Mouse (Mus musculus) neural tube, embryonic 12.5 days (tissue): ENCODE results near the gene 2010111I01Rik. TPM values are rescaled to one million over a fixed set of nuclear protein-coding genes. Genes with fewer than 3 reads are reported as not detected.
"Not testable (repeated sequence)": the region's sequence is repeated elsewhere in the genome, so short reads cannot be mapped to it uniquely, and the experiment has no call there.

Source experiments
- ATAC-seq: fragments of 200-750 bp; cut with Nextera tagmentation; 2 replicates; pipeline ENCODE4 v1.8.0; 2017; ENCODE audit warnings: low read depth, mild to moderate bottlenecking, moderate TSS enrichment, moderate library complexity; ENCODE audit not compliant: low FRiP score
- H3K27ac ChIP-seq: fragments of 300-500 bp; sonication (generic); 2 replicates; pipeline ENCODE4 v1.5.1; 2016
- H3K27me3 ChIP-seq: fragments of 300-500 bp; sonication (generic); replicated peaks from 2 replicates; pipeline ENCODE4 v1.6.1; 2016; ENCODE audit warnings: mild to moderate bottlenecking
- H3K36me3 ChIP-seq: fragments of 300-500 bp; sonication (generic); 2 replicates; pipeline ENCODE4 v1.6.1; 2016; ENCODE audit warnings: mild to moderate bottlenecking
- H3K4me1 ChIP-seq: fragments of 300-500 bp; sonication (generic); 2 replicates; pipeline ENCODE4 v1.6.1; 2016
- H3K4me2 ChIP-seq: fragments of 300-500 bp; sonication (generic); replicated peaks from 2 replicates; pipeline ENCODE4 v1.6.1; 2016; ENCODE audit warnings: mild to moderate bottlenecking
- H3K4me3 ChIP-seq: fragments of 300-500 bp; sonication (generic); 2 replicates; pipeline ENCODE4 v1.5.1; 2016
- H3K9ac ChIP-seq: fragments of 300-500 bp; sonication (generic); 2 replicates; pipeline ENCODE4 v1.6.1; 2016; ENCODE audit warnings: mild to moderate bottlenecking
- H3K9me3 ChIP-seq: fragments of 300-500 bp; sonication (generic); 2 replicates; pipeline ENCODE4 v1.6.1; 2016; ENCODE audit warnings: mild to moderate bottlenecking
- WGBS: fragments of 180-500 bp; shearing (Covaris S2); methylation state at CpG from one replicate; pipeline ENCODE4 v1.1.7; 2016; 5-methylcytosine and 5-hydroxymethylcytosine counted together
- polyA plus RNA-seq: library from polyadenylated mRNA; unstranded; fragments of >200 nt; fragmentation: Nextera tagmentation; extraction: Ambion mirVana; gene quantifications from 2 replicates; pipeline ENCODE4 v1.2.1, GENCODE M21; 2016

Gene 2010111I01Rik
- polyA plus RNA-seq, 1 experiment from 2014 or later, result 89.8 TPM

DNA sequence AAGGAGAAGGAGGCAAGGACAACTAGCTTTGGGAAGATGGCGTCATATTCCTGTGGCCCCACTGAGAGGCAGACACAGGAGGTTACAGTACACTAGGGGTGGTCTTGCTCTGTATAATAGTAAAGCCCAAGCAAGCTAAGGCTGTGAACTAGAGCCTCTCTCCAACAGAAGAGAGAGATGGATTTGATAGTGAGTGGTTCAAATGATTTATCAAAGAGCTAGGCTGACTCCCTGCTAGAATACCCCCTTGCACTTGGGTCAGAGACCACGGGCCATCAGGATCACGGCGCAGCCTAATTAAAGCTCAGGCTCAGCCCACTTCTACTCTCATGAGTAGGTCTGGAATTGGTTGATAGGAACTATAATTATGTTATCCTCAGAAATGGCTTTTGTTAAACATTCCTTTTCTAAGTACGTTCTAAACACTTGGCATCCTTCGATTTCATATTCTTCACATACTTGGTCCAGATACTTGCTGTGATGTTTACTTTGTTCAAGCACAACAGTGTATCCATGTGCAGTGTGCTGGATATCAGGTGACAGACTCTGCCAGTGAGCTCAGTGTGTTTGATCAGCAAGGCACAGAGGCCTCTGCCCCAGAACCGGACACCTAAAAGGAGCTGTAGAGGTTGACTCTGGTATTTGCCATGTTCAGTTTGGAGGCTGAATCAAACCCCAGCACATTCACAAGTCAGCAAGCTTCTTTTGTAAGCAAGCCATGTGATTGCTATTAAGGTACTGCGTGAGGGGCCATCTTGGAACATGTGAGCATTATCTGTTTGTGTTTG, 261.3 kb downstream of the 2010111I01Rik start:
- WGBS, result 90% methylated on average over 8 of the region's 8 CpGs

DNA sequence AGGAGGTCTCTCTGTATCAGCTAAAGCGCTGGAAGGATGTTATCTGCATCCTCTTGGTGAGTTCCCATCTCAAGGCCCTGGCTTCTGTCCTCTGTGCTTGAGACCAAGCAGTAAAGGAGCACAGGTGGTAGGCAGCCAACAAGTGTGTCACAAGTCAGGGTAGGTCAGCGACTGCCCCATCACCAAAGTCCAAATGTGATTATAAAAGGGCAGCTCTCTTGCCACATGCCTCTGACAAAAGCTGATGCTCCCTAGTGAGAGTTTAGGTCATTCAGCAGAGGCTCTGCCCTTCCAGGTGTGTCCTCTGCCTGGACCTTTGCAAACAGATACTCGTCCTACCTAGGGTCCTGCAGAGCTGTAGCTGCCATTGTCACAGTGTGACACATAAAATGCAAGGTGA, 263.1 kb downstream of the 2010111I01Rik start:
- H3K9me3 ChIP-seq, result no peaks in the 10 kb centered on the region
- ATAC-seq, result no peak
- H3K27me3 ChIP-seq, result no peaks in the 10 kb centered on the region
- no peak overlapping the region for H3K4me3 ChIP-seq
- no peaks in the 10 kb centered on the region for H3K36me3 ChIP-seq
- H3K4me2 ChIP-seq, result no peak overlapping the region
- H3K4me1 ChIP-seq, result no peaks in the 10 kb centered on the region
- WGBS, result 85% methylated on average over 3 of the region's 3 CpGs
- no peak overlapping the region for H3K27ac ChIP-seq
- no peak overlapping the region for H3K9ac ChIP-seq

More for the DNA sequence above, 261.3 kb downstream of the 2010111I01Rik start:
- H3K4me2 ChIP-seq, result no peak overlapping the region
- no peaks in the 10 kb centered on the region for H3K9me3 ChIP-seq
- no peak for ATAC-seq
- no peak overlapping the region for H3K9ac ChIP-seq
- H3K27ac ChIP-seq, result no peak overlapping the region
- no peaks in the 10 kb centered on the region for H3K36me3 ChIP-seq
- H3K4me1 ChIP-seq, result no peaks in the 10 kb centered on the region
- H3K27me3 ChIP-seq, result no peaks in the 10 kb centered on the region
- H3K4me3 ChIP-seq, result no peak overlapping the region

DNA sequence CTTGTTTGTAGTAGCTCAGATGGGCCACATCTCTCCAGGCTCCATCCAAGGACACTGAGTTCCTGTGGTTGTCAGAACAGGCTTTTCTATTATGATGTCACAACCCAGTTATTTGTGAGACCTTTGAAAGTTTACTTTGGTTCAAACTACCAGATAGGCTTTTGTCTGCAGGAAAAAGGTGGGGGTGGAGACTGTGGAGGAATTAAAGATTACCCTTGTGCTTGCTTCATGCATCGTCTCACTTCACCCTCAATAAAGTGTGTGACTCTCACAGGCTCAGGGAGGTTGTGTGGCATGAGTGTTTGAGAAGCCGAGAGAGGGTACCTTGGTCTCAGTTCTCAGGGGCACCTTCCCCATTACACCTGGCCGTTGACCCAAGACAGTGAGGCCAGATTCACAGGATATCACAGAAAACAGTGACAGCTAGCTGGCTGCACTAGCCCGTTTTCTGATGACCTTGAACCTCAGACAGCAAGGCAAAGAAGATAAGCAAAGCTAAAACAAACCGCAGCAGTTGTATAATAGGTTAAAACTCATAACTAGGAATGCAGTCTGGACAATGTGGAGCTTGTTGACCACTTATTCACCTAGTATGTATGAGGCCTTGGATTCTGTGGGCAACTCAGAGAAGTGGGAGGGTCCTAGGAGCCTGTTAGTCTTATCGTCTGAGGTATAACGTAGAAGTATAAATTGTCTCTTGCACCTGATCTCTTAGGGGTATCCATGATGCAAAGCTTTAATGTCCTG, 266.4 kb downstream of the 2010111I01Rik start:
- Histone ChIP-seq H3K27me3 (no peaks in the 10 kb centered on the region), H3K9ac (no peak overlapping the region), H3K36me3 (no peaks in the 10 kb centered on the region), H3K4me3 (no peak overlapping the region), H3K9me3 (no peaks in the 10 kb centered on the region), H3K4me1 (no peaks in the 10 kb centered on the region), H3K27ac (no peak overlapping the region), H3K4me2 (no peak overlapping the region)
- WGBS, result 86% methylated on average over 7 of the region's 7 CpGs
- ATAC-seq, result no peak

DNA sequence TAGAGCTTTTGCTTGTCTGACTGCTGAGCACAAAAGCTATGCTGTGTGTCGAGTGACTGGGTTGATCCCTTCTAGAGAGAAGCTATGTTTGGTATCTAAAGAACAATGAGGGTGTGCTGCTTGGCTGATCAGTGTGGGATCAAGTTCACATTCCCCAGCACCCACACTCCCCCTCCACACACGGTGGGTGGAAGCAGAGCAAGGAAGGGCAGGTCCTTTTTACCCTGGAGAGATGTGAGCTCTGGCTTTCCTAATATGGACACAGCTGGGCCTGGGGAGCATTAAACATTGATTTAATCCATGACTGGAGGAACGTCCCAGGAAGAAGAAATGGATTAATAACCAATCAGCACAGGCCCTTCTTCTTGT, 267.0 kb downstream of the 2010111I01Rik start:
- 34% methylated on average over 3 of the region's 3 CpGs for WGBS

DNA sequence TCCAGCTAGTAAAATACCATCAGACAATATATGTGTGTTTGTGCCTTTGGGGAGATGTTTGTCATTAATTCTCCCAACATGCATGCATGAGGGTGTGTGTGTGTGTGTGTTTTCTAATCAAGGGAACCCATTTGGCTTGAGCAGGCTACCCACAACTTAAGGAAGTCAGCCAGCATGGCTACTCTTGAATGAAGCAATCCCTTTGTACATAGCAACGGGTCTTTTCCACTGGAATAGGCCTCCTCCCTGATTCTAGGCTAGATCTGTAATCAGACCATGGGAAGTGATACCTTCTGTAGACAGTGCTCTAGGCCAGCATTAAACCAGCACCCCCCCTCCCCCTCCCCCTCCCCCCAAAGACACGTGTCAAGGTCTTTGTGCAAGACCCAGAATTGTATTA, 267.9 kb downstream of the 2010111I01Rik start:
- H3K27me3 ChIP-seq, result no peaks in the 10 kb centered on the region
- no peak overlapping the region for H3K27ac ChIP-seq
- H3K9ac ChIP-seq, result no peak overlapping the region
- ATAC-seq, result no peak
- H3K4me3 ChIP-seq, result no peak overlapping the region
- no peak overlapping the region for H3K4me2 ChIP-seq
- H3K36me3 ChIP-seq, result no peaks in the 10 kb centered on the region
- no peaks in the 10 kb centered on the region for H3K4me1 ChIP-seq
- H3K9me3 ChIP-seq, result no peaks in the 10 kb centered on the region
- 89% methylated on average over 2 of the region's 2 CpGs for WGBS

More for the DNA sequence above, 267.0 kb downstream of the 2010111I01Rik start:
- H3K4me3 ChIP-seq, result no peak overlapping the region
- no peaks in the 10 kb centered on the region for H3K36me3 ChIP-seq
- H3K27me3 ChIP-seq, result no peaks in the 10 kb centered on the region
- H3K4me1 ChIP-seq, result no peaks in the 10 kb centered on the region
- no peak overlapping the region for H3K4me2 ChIP-seq
- H3K27ac ChIP-seq, result no peak overlapping the region
- no peak for ATAC-seq
- no peak overlapping the region for H3K9ac ChIP-seq
- no peaks in the 10 kb centered on the region for H3K9me3 ChIP-seq

- ATAC-seq, H3K4me2 ChIP-seq: not testable (repeated sequence)
Observed at GRCm38 (mm10) chr13:63234520-63234919, 269.8 kb downstream of the 2010111I01Rik start.

GRCm38 (mm10) chr13:63235551-63235950, 270.9 kb downstream of the 2010111I01Rik start:
- H3K9me3 ChIP-seq, result no peaks in the 10 kb centered on the region
- WGBS, result 85% methylated on average over 3 of the region's 3 CpGs
- no peak overlapping the region for H3K4me2 ChIP-seq
- no peak overlapping the region for H3K27ac ChIP-seq
- no peaks in the 10 kb centered on the region for H3K27me3 ChIP-seq
- no peak for ATAC-seq
- no peak overlapping the region for H3K4me3 ChIP-seq
- H3K4me1 ChIP-seq, result peaks cover 2% of the 10 kb centered on the region; the same call in 1 of the 2 replicates
- H3K9ac ChIP-seq, result no peak overlapping the region
- H3K36me3 ChIP-seq, result no peaks in the 10 kb centered on the region

More at GRCm38 (mm10) chr13:63234520-63234919, 269.8 kb downstream of the 2010111I01Rik start:
- H3K9me3 ChIP-seq, H3K4me1 ChIP-seq, H3K9ac ChIP-seq, H3K36me3 ChIP-seq, H3K27me3 ChIP-seq, H3K27ac ChIP-seq, H3K4me3 ChIP-seq: not testable (repeated sequence)

DNA sequence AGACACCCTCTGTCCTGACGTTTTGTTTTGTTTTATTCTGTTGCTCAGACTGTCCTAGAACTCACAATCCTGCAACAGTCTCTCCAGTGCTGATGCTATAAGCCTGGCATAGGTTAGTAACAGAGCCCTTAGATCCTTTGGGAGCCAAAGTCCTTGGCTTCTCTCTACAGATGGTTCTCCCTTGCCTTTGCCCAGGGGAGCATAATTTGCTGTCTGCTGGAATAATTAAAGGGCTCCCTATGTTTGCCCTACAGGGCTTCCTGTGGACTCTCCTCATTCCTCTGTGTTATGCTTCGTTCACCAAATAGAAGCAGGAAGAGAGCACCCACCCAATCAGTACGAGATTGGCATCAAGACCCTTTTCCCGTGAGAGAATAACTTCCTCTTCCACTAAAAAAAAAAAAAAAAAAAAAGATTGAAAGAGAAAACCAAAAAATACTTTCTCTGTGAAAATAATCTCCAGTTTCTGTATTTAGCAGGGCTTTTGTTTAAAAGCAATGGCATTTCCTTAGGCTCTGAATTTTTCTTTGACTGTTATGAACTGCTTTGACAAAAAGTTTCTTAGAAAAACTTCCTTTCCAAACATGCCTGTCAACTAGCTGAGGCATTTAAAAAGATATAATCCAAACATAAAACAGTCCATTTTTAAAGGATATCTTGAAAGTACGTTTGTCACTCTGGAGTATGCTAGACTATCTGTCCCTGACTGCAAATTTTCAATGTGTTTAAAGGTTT, 271.6 kb downstream of the 2010111I01Rik start:
- no peak for ATAC-seq
- peaks cover 8% of the 10 kb centered on the region; the same call in 1 of the 2 replicates for H3K4me1 ChIP-seq

DNA sequence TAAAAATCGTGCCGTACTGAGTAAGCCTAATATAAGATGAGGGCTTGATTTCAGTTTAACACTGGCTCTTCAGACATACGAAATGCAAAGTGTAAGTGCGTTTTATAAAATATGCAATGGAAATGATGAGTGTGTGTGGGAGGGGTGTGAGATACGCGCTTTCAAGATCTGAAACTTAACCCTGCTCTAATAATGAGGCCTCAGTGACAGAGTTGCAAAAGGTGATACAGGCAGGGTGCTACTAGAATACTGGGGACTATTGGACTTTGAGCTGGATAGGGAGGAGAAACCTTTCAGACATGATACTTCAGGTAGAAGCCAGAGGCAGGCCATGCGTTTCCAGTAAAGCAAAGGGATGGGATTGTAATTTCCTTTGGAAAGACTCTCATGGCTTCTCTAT, 273.4 kb downstream of the 2010111I01Rik start:
- no peaks in the 10 kb centered on the region for H3K9me3 ChIP-seq
- ATAC-seq, result no peak
- WGBS, result 90% methylated on average over 7 of the region's 7 CpGs
- H3K4me1 ChIP-seq, result peaks cover 11% of the 10 kb centered on the region; the same call in 1 of the 2 replicates
- no peak overlapping the region for H3K27ac ChIP-seq
- H3K27me3 ChIP-seq, result no peaks in the 10 kb centered on the region
- no peaks in the 10 kb centered on the region for H3K36me3 ChIP-seq
- H3K4me3 ChIP-seq, result no peak overlapping the region
- no peak overlapping the region for H3K9ac ChIP-seq
- H3K4me2 ChIP-seq, result no peak overlapping the region

More for the DNA sequence above, 271.6 kb downstream of the 2010111I01Rik start:
- Histone ChIP-seq H3K36me3 (no peaks in the 10 kb centered on the region), H3K27ac (no peak overlapping the region), H3K27me3 (no peaks in the 10 kb centered on the region), H3K4me2 (no peak overlapping the region), H3K9me3 (no peaks in the 10 kb centered on the region), H3K9ac (no peak overlapping the region), H3K4me3 (no peak overlapping the region)
- WGBS, result 60% methylated on average over 5 of the region's 5 CpGs

GRCm38 (mm10) chr13:63239301-63239804, 274.7 kb downstream of the 2010111I01Rik start:
- no peaks in the 10 kb centered on the region for H3K27me3 ChIP-seq
- WGBS, result 4% methylated on average over 11 of the region's 11 CpGs
- H3K4me2 ChIP-seq, result peak overlapping the region; percentile 65
- peaks cover 20% of the 10 kb centered on the region for H3K4me1 ChIP-seq
- peak overlapping the region; percentile 55 for H3K4me3 ChIP-seq
- no peak overlapping the region for H3K27ac ChIP-seq
- peak; percentile 67 for ATAC-seq
- H3K9me3 ChIP-seq, result no peaks in the 10 kb centered on the region
- H3K9ac ChIP-seq, result peak overlapping the region; percentile 71
- H3K36me3 ChIP-seq, result no peaks in the 10 kb centered on the region

- ATAC-seq, result peak; percentile 75
- Histone ChIP-seq H3K27me3 (no peaks in the 10 kb centered on the region), H3K4me2 (peak overlapping the region; percentile 65), H3K27ac (peak overlapping the region; percentile 23; the same call in 1 of the 2 replicates), H3K4me1 (peaks cover 24% of the 10 kb centered on the region), H3K4me3 (peak overlapping the region; percentile 55), H3K9ac (peak overlapping the region; percentile 71), H3K36me3 (no peaks in the 10 kb centered on the region), H3K9me3 (no peaks in the 10 kb centered on the region)
- WGBS, result under 1% methylated on average over 51 of the region's 51 CpGs
Observed at GRCm38 (mm10) chr13:63239877-63240671, 275.4 kb downstream of the 2010111I01Rik start.
